Mouse (Mus musculus): Measurements from ENCODE around the gene Mrpl33. TPM values are rescaled to one million over a fixed set of nuclear protein-coding genes. Genes with fewer than 3 reads are reported as not detected.

The Mrpl33 gene
- polyA plus RNA-seq, 1 experiment from 2014 or later, result 288 TPM

GRCm38 (mm10) chr5:31669984-31670383 is 73.2 kb downstream of the Mrpl33 start:
- 41% methylated on average over 5 of the region's 5 CpGs for WGBS
- no peaks in the 10 kb centered on the region for H3K9me3 ChIP-seq (ENCODE audit: control insufficient read depth, low read length)
- H3K9ac ChIP-seq (ENCODE audit: low read depth, low read length), result 0 out of 2 replicates have a peak overlapping the region, but pooled peaks have one; percentile 5
- no peak overlapping the region for H3K4me2 ChIP-seq (ENCODE audit: low read depth, low read length)
- peak; percentile 69 for ATAC-seq
- no peaks in the 10 kb centered on the region for H3K36me3 ChIP-seq (ENCODE audit: control insufficient read depth, insufficient read depth, low read length)
- no peaks in the 10 kb centered on the region for H3K27me3 ChIP-seq (replicated peaks; ENCODE audit: control insufficient read depth, insufficient read depth, low read length)
- no peak overlapping the region for H3K27ac ChIP-seq (ENCODE audit: low read length)
- peaks cover 7% of the 10 kb centered on the region for H3K4me1 ChIP-seq (ENCODE audit: control insufficient read depth, insufficient read depth, low read length)
- no peak overlapping the region for H3K4me3 ChIP-seq (ENCODE audit: low read length)

- Histone ChIP-seq H3K9ac (ENCODE audit: low read depth, low read length) (no peak overlapping the region), H3K4me1 (ENCODE audit: control insufficient read depth, insufficient read depth, low read length) (peaks cover 7% of the 10 kb centered on the region), H3K27ac (ENCODE audit: low read length) (no peak overlapping the region), H3K4me3 (ENCODE audit: low read length) (no peak overlapping the region), H3K9me3 (ENCODE audit: control insufficient read depth, low read length) (no peaks in the 10 kb centered on the region), H3K4me2 (ENCODE audit: low read depth, low read length) (no peak overlapping the region), H3K27me3 (replicated peaks; ENCODE audit: control insufficient read depth, insufficient read depth, low read length) (no peaks in the 10 kb centered on the region), H3K36me3 (ENCODE audit: control insufficient read depth, insufficient read depth, low read length) (no peaks in the 10 kb centered on the region)
- WGBS, result 68% methylated on average over 2 of the region's 2 CpGs
- no peak for ATAC-seq
Observed at GRCm38 (mm10) chr5:31671137-31671536, 74.4 kb downstream of the Mrpl33 start.

GRCm38 (mm10) chr5:31673431-31673830 is 76.7 kb downstream of the Mrpl33 start:
- H3K9ac ChIP-seq (ENCODE audit: low read depth, low read length), result no peak overlapping the region
- no peak overlapping the region for H3K27ac ChIP-seq (ENCODE audit: low read length)
- no peak overlapping the region for H3K4me3 ChIP-seq (ENCODE audit: low read length)
- H3K27me3 ChIP-seq (replicated peaks; ENCODE audit: control insufficient read depth, insufficient read depth, low read length), result no peaks in the 10 kb centered on the region
- no peak for ATAC-seq
- no peaks in the 10 kb centered on the region for H3K9me3 ChIP-seq (ENCODE audit: control insufficient read depth, low read length)
- H3K36me3 ChIP-seq (ENCODE audit: control insufficient read depth, insufficient read depth, low read length), result no peaks in the 10 kb centered on the region
- H3K4me1 ChIP-seq (ENCODE audit: control insufficient read depth, insufficient read depth, low read length), result peaks cover 7% of the 10 kb centered on the region
- 72% methylated on average over 2 of the region's 2 CpGs for WGBS
- no peak overlapping the region for H3K4me2 ChIP-seq (ENCODE audit: low read depth, low read length)

DNA sequence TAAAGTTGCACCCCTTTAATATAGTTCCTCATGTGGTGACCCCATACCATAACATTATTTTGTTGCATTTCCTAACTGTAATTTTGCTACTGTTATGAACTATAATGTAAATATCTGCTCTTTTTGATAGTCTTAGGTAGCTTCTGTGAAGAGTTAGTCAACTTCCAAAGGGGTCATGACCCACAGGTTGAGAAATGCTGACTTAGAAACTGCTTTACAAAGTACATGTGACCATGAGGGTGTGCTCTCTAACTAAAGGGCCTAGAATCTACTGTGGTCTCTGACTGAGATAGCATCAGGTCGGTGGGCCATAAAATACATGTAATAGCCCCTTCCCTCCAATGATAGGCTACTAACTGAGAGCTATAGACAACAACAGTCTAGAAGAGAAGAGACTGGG is 81.3 kb downstream of the Mrpl33 start:
- Histone ChIP-seq H3K4me2 (ENCODE audit: low read depth, low read length) (no peak overlapping the region), H3K4me1 (ENCODE audit: control insufficient read depth, insufficient read depth, low read length) (no peaks in the 10 kb centered on the region), H3K36me3 (ENCODE audit: control insufficient read depth, insufficient read depth, low read length) (no peaks in the 10 kb centered on the region), H3K9ac (ENCODE audit: low read depth, low read length) (no peak overlapping the region), H3K27ac (ENCODE audit: low read length) (no peak overlapping the region), H3K4me3 (ENCODE audit: low read length) (no peak overlapping the region), H3K27me3 (replicated peaks; ENCODE audit: control insufficient read depth, insufficient read depth, low read length) (no peaks in the 10 kb centered on the region), H3K9me3 (ENCODE audit: control insufficient read depth, low read length) (no peaks in the 10 kb centered on the region)
- no peak for ATAC-seq
- WGBS, result 34% methylated on average over 1 of the region's 1 CpGs

DNA sequence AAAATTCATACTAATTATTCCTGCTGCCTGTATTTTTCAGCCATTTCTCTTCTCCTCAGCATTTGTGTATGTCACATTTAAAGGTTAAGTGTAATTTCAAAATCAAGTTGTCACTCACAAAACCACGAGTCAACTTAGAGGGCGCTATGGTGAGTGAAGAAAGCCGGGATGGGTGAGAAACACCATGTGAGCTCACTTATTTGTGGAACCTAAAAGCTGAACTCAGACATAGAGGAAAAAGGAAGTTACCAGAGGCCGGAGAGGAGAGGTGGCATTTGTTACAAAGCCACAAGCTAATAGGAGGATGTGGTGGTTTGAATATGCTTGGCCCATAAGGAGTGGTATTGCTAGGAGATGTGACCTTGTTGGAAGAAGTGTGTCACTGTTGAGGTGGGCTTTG is 83.4 kb downstream of the Mrpl33 start:
- WGBS, result 84% methylated on average over 4 of the region's 4 CpGs
- no peak for ATAC-seq
- Histone ChIP-seq H3K4me1 (ENCODE audit: control insufficient read depth, insufficient read depth, low read length) (no peaks in the 10 kb centered on the region), H3K4me3 (ENCODE audit: low read length) (no peak overlapping the region), H3K9ac (ENCODE audit: low read depth, low read length) (no peak overlapping the region), H3K36me3 (ENCODE audit: control insufficient read depth, insufficient read depth, low read length) (no peaks in the 10 kb centered on the region), H3K27me3 (replicated peaks; ENCODE audit: control insufficient read depth, insufficient read depth, low read length) (no peaks in the 10 kb centered on the region), H3K27ac (ENCODE audit: low read length) (no peak overlapping the region), H3K4me2 (ENCODE audit: low read depth, low read length) (no peak overlapping the region), H3K9me3 (ENCODE audit: control insufficient read depth, low read length) (no peaks in the 10 kb centered on the region)

GRCm38 (mm10) chr5:31682305-31682704 is 85.6 kb downstream of the Mrpl33 start:
- Histone ChIP-seq H3K4me2 (ENCODE audit: low read depth, low read length) (no peak overlapping the region), H3K4me1 (ENCODE audit: control insufficient read depth, insufficient read depth, low read length) (no peaks in the 10 kb centered on the region), H3K36me3 (ENCODE audit: control insufficient read depth, insufficient read depth, low read length) (no peaks in the 10 kb centered on the region), H3K4me3 (ENCODE audit: low read length) (no peak overlapping the region), H3K9ac (ENCODE audit: low read depth, low read length) (no peak overlapping the region), H3K27me3 (replicated peaks; ENCODE audit: control insufficient read depth, insufficient read depth, low read length) (no peaks in the 10 kb centered on the region), H3K9me3 (ENCODE audit: control insufficient read depth, low read length) (no peaks in the 10 kb centered on the region), H3K27ac (ENCODE audit: low read length) (no peak overlapping the region)
- WGBS, result 93% methylated on average over 1 of the region's 1 CpGs
- ATAC-seq, result no peak

DNA sequence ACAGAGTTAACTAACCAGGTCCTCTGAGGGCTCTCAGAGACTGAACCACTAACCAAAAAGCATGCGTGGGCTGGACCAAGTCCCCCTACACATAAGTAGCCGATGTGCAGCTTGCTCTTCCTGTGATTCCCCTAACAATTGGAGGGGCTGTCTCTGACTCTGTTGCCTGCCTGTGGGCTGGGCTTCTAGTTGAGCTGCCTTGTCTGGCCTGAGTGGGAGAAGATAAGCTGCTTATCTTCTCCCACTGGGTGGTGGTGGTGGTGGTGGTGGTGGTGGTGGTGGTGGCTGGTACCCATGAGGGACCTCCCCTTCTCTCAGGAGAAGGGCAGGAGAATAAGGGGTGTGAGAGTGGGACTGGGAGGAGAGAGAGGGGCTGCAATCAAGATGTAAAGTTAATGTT is 89.3 kb downstream of the Mrpl33 start:
- Histone ChIP-seq H3K36me3 (ENCODE audit: control insufficient read depth, insufficient read depth, low read length) (no peaks in the 10 kb centered on the region), H3K27me3 (replicated peaks; ENCODE audit: control insufficient read depth, insufficient read depth, low read length) (no peaks in the 10 kb centered on the region), H3K4me3 (ENCODE audit: low read length) (no peak overlapping the region), H3K27ac (ENCODE audit: low read length) (no peak overlapping the region), H3K4me1 (ENCODE audit: control insufficient read depth, insufficient read depth, low read length) (no peaks in the 10 kb centered on the region), H3K9me3 (ENCODE audit: control insufficient read depth, low read length) (no peaks in the 10 kb centered on the region), H3K4me2 (ENCODE audit: low read depth, low read length) (no peak overlapping the region), H3K9ac (ENCODE audit: low read depth, low read length) (no peak overlapping the region)
- ATAC-seq, result peak; percentile 48; the same call in 1 of the 2 replicates
- WGBS, result 70% methylated on average over 2 of the region's 2 CpGs

- no peak for ATAC-seq
Observed at GRCm38 (mm10) chr5:31687972-31688371, 91.2 kb downstream of the Mrpl33 start.

DNA sequence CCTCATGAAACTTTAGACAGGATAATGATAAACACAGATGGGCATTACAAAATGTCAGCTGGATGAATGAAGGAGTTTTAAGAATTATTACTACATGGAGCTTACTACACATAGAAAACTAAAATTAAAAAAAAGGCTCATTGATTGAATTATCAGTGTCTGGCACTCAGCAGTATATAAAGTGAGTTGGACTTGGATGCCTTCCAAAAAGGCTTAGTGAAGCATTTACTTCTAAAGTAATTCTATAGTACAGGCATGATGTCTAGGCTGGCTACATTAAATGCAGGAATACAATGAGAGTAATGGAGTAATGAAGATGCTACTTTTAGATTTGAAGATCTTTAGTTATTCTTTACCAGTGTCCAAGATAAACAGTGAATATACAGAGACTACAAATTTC is 96.5 kb downstream of the Mrpl33 start:
- Histone ChIP-seq H3K36me3 (ENCODE audit: control insufficient read depth, insufficient read depth, low read length) (no peaks in the 10 kb centered on the region), H3K9ac (ENCODE audit: low read depth, low read length) (no peak overlapping the region), H3K27me3 (replicated peaks; ENCODE audit: control insufficient read depth, insufficient read depth, low read length) (no peaks in the 10 kb centered on the region), H3K9me3 (ENCODE audit: control insufficient read depth, low read length) (no peaks in the 10 kb centered on the region), H3K27ac (ENCODE audit: low read length) (no peak overlapping the region), H3K4me2 (ENCODE audit: low read depth, low read length) (no peak overlapping the region), H3K4me3 (ENCODE audit: low read length) (no peak overlapping the region), H3K4me1 (ENCODE audit: control insufficient read depth, insufficient read depth, low read length) (peaks cover 3% of the 10 kb centered on the region; the same call in 1 of the 2 replicates)
- ATAC-seq, result no peak

More at GRCm38 (mm10) chr5:31687972-31688371, 91.2 kb downstream of the Mrpl33 start:
- Histone ChIP-seq H3K4me2 (ENCODE audit: low read depth, low read length) (no peak overlapping the region), H3K27me3 (replicated peaks; ENCODE audit: control insufficient read depth, insufficient read depth, low read length) (no peaks in the 10 kb centered on the region), H3K9ac (ENCODE audit: low read depth, low read length) (no peak overlapping the region), H3K36me3 (ENCODE audit: control insufficient read depth, insufficient read depth, low read length) (no peaks in the 10 kb centered on the region), H3K27ac (ENCODE audit: low read length) (no peak overlapping the region), H3K4me1 (ENCODE audit: control insufficient read depth, insufficient read depth, low read length) (no peaks in the 10 kb centered on the region), H3K9me3 (ENCODE audit: control insufficient read depth, low read length) (no peaks in the 10 kb centered on the region), H3K4me3 (ENCODE audit: low read length) (no peak overlapping the region)
- WGBS, result 82% methylated on average over 3 of the region's 3 CpGs

DNA sequence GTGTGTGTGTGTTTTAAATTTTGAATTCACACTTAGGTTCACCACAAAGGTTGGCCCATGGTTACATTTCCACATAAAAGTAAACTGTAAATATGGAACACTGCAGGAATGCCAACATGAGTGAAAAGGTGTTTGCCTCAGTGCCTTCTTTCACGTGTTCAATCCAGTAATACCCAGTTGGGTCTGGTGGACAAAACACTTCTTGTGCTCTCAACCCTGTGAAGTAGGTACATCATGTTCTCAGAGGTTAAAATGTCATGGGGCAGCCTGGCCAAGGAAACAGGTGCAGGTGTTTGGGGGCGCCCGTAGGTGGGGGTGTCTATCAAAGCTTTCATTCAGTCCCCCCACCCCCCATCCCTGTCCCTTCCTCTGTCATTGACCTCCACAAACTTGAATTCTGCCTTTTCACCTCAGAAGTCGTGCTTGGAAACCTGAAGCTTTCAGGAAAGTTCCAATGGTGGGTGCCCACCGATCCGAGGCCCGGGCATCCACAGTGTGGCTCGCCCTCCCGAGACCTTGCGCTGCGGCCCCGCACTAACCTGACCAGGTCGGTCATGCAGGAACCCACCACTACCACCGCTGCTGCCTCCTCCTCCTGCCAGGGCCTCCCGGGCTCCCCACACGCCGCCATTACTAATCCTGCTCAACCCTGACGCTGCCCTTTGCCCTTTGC is 100.4 kb downstream of the Mrpl33 start, which contains the start of gene Rbks:
Gene Rbks, minus strand, starts transcription at position 657 of the 673 bp plus-strand sequence.
- H3K4me3 ChIP-seq (ENCODE audit: low read length), result peak within 1 kb of the TSS; percentile 82
- no peaks in the 10 kb centered on the region for H3K9me3 ChIP-seq (ENCODE audit: control insufficient read depth, low read length)
- H3K36me3 ChIP-seq (ENCODE audit: control insufficient read depth, insufficient read depth, low read length), result no peaks in the 10 kb centered on the region
- H3K4me1 ChIP-seq (ENCODE audit: control insufficient read depth, insufficient read depth, low read length), result peaks cover 3% of the 10 kb centered on the region; the same call in 1 of the 2 replicates
- WGBS, result 5% methylated on average over 18 of the region's 18 CpGs
- ATAC-seq, result 0 out of 2 replicates have a peak, but pooled peaks have one; percentile 1
- H3K4me2 ChIP-seq (ENCODE audit: low read depth, low read length), result peak within 1 kb of the TSS; percentile 71
- H3K9ac ChIP-seq (ENCODE audit: low read depth, low read length), result peak within 1 kb of the TSS; percentile 92
- no peaks in the 10 kb centered on the region for H3K27me3 ChIP-seq (replicated peaks; ENCODE audit: control insufficient read depth, insufficient read depth, low read length)
- H3K27ac ChIP-seq (ENCODE audit: low read length), result peak within 1 kb of the TSS; percentile 97
